Mouse (Mus musculus) liver, adult (tissue): ENCODE results near the gene Dcaf12l2.

Experiments
- GATA4 ChIP-seq: IDR thresholded peaks from 2 replicates; pipeline ENCODE4 v1.6.1; 2014; ENCODE audit warnings: mild to moderate bottlenecking, low read length; ENCODE audit not compliant: insufficient replicate concordance

Gene Dcaf12l2

DNA sequence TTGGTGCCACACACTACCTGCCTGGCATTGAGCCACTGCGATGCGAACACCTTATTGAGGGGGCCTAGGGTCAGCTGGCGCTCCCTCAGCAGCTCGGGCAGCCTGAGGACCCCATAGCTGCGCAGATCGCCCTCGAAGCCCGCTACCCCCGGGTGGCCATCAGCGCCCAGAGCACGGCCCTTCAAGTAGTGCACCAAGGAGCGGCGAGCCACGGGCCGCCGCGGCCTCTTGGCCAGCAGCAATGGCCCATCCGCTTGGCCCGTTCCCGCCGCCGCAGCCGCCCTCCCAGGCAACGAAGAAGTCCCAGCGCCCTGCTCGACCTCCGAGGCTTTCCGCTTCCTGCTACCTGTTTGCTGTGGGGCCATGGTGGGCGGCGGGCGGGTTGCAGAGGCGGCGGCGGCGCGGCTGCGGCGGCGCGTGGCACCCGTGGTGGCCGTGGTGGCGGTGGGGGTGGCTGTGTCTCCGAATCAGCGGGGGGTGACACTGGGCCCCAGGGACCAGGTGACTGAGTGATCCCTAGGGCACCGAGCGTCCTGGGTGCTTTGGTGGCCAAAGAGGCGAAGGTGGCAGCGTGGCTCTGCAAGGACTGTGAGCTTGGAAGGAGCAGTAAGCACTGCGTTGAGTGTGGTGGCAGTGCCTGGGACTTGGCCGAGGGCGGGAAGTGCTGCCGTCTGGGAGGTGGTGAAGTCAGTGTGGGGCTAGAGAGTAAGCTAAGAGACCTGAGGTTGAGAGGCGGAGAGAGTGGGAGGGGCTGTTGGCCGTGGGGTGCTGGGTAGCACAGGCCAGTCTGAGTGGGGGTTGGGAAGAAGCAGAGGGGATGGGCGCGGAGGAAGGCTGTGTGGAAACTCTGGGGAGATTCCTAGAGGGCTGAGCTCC lies at the start of gene Dcaf12l2:
TSS of gene Dcaf12l2 (minus strand) at position 697 of the 876 bp plus-strand sequence.
- no peak for TF ChIP-seq GATA4

DNA sequence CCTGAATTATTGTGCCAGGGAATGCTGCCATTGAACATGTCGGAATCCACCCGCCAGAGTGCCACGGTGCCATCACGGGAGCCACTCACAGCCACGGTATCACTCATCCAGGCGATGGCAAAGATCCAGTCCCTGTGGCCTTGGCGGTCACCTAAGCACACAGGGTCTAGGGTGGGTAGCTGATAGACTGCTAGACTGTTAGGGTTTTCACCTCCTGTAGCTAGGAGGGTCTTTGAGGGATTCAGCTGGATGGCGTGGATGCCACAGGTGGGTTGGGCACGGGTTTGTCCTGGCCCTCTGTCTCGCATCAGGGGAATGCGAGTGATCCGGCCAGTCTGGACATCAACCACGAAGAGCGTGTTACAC lies 879 bp downstream of the Dcaf12l2 start:
- TF ChIP-seq GATA4, result no peak
